Mouse (Mus musculus) heart, embryonic 12.5 days (tissue): ENCODE data around the gene Acadm. TPM values are rescaled to one million over a fixed set of nuclear protein-coding genes. Genes with fewer than 3 reads are reported as not detected.

Experiments used
- ATAC-seq: fragments of 200-750 bp; cut with Nextera tagmentation; 2 replicates; pipeline ENCODE4 v1.8.0; 2017; ENCODE audit warnings: moderate TSS enrichment, moderate library complexity; ENCODE audit not compliant: insufficient number of reproducible peaks, low FRiP score
- H3K27ac ChIP-seq: fragments of 300-500 bp; sonication (generic); 2 replicates; pipeline ENCODE4 v1.5.1; 2016; ENCODE audit warnings: mild to moderate bottlenecking, moderate library complexity; ENCODE audit not compliant: poor library complexity, severe bottlenecking
- H3K27me3 ChIP-seq: fragments of 300-500 bp; sonication (generic); replicated peaks from 2 replicates; pipeline ENCODE4 v1.6.1; 2016; ENCODE audit warnings: mild to moderate bottlenecking, moderate library complexity
- H3K36me3 ChIP-seq: fragments of 300-500 bp; sonication (generic); 2 replicates; pipeline ENCODE4 v1.6.1; 2016; ENCODE audit warnings: mild to moderate bottlenecking, moderate library complexity
- H3K4me1 ChIP-seq: fragments of 300-500 bp; sonication (generic); replicated peaks from 2 replicates; pipeline ENCODE4 v1.6.1; 2016; ENCODE audit warnings: mild to moderate bottlenecking
- H3K4me2 ChIP-seq: fragments of 300-500 bp; sonication (generic); 2 replicates; pipeline ENCODE4 v1.6.1; 2016; ENCODE audit warnings: mild to moderate bottlenecking, moderate library complexity
- H3K4me3 ChIP-seq: fragments of 300-500 bp; sonication (generic); 2 replicates; pipeline ENCODE4 v1.5.1; 2016; ENCODE audit warnings: mild to moderate bottlenecking
- H3K9ac ChIP-seq: fragments of 300-500 bp; sonication (generic); 2 replicates; pipeline ENCODE4 v1.6.1; 2016; ENCODE audit warnings: mild to moderate bottlenecking, moderate library complexity
- H3K9me3 ChIP-seq: fragments of 300-500 bp; sonication (generic); replicated peaks from 2 replicates; pipeline ENCODE4 v1.6.1; 2016; ENCODE audit warnings: mild to moderate bottlenecking, moderate library complexity
- WGBS: fragments of 180-500 bp; shearing (Covaris S2); methylation state at CpG from one replicate; pipeline ENCODE4 v1.1.7; 2016; 5-methylcytosine and 5-hydroxymethylcytosine counted together
- polyA plus RNA-seq: library from polyadenylated mRNA; unstranded; fragments of >200 nt; fragmentation: Nextera tagmentation; extraction: Ambion mirVana; gene quantifications from 2 replicates; pipeline ENCODE4 v1.2.1, GENCODE M21; 2016

Gene Acadm
- polyA plus RNA-seq, 1 experiment from 2014 or later, result 188 TPM

- Histone ChIP-seq H3K36me3 (peaks cover 45% of the 10 kb centered on the region), H3K27me3 (no peaks in the 10 kb centered on the region), H3K4me1 (peaks cover 34% of the 10 kb centered on the region), H3K4me2 (no peak overlapping the region), H3K4me3 (no peak overlapping the region), H3K9ac (no peak overlapping the region), H3K27ac (no peak overlapping the region), H3K9me3 (no peaks in the 10 kb centered on the region)
- ATAC-seq, result no peak
- 52% methylated on average over 8 of the region's 8 CpGs for WGBS
Measured at GRCm38 (mm10) chr3:153940021-153940420, 4.4 kb downstream of the Acadm start.

- no peak overlapping the region for H3K9ac ChIP-seq
- WGBS, result 89% methylated on average over 17 of the region's 17 CpGs
- no peaks in the 10 kb centered on the region for H3K27me3 ChIP-seq
- no peaks in the 10 kb centered on the region for H3K9me3 ChIP-seq
- ATAC-seq, result no peak
- no peak overlapping the region for H3K4me2 ChIP-seq
- peaks cover 70% of the 10 kb centered on the region for H3K36me3 ChIP-seq
- H3K4me1 ChIP-seq, result peaks cover 23% of the 10 kb centered on the region
- 0 out of 2 replicates have a peak overlapping the region, but pooled peaks have one; percentile 5 for H3K27ac ChIP-seq
- H3K4me3 ChIP-seq, result no peak overlapping the region
Measured at GRCm38 (mm10) chr3:153937116-153937810, 7.2 kb downstream of the Acadm start.

GRCm38 (mm10) chr3:153935878-153936277 is 8.6 kb downstream of the Acadm start:
- Histone ChIP-seq H3K4me3 (no peak overlapping the region), H3K27me3 (no peaks in the 10 kb centered on the region), H3K9ac (peak overlapping the region; percentile 27; the same call in 1 of the 2 replicates), H3K36me3 (peaks cover 75% of the 10 kb centered on the region), H3K9me3 (no peaks in the 10 kb centered on the region), H3K27ac (peak overlapping the region; percentile 98), H3K4me2 (peak overlapping the region; percentile 18; the same call in 1 of the 2 replicates), H3K4me1 (peaks cover 23% of the 10 kb centered on the region)
- 40% methylated on average over 9 of the region's 9 CpGs for WGBS
- peak; percentile 65 for ATAC-seq

GRCm38 (mm10) chr3:153932461-153932860 is 12.0 kb downstream of the Acadm start:
- no peak for ATAC-seq
- Histone ChIP-seq H3K9ac (no peak overlapping the region), H3K4me3 (no peak overlapping the region), H3K4me2 (no peak overlapping the region), H3K27me3 (no peaks in the 10 kb centered on the region), H3K9me3 (no peaks in the 10 kb centered on the region), H3K4me1 (peaks cover 16% of the 10 kb centered on the region), H3K36me3 (peaks cover 81% of the 10 kb centered on the region), H3K27ac (no peak overlapping the region)
- WGBS, result 86% methylated on average over 5 of the region's 5 CpGs

GRCm38 (mm10) chr3:153929526-153929925 is 14.9 kb downstream of the Acadm start:
- WGBS, result 91% methylated on average over 11 of the region's 11 CpGs
- ATAC-seq, result no peak
- no peak overlapping the region for H3K9ac ChIP-seq
- H3K4me3 ChIP-seq, result no peak overlapping the region
- H3K4me1 ChIP-seq, result no peaks in the 10 kb centered on the region
- no peak overlapping the region for H3K27ac ChIP-seq
- H3K36me3 ChIP-seq, result peaks cover 86% of the 10 kb centered on the region
- no peaks in the 10 kb centered on the region for H3K27me3 ChIP-seq
- no peak overlapping the region for H3K4me2 ChIP-seq
- H3K9me3 ChIP-seq, result no peaks in the 10 kb centered on the region

- Histone ChIP-seq H3K9me3 (no peaks in the 10 kb centered on the region), H3K27ac (no peak overlapping the region), H3K4me1 (no peaks in the 10 kb centered on the region), H3K4me2 (no peak overlapping the region), H3K36me3 (peaks cover 79% of the 10 kb centered on the region), H3K9ac (no peak overlapping the region), H3K27me3 (no peaks in the 10 kb centered on the region), H3K4me3 (no peak overlapping the region)
- WGBS, result 90% methylated on average over 7 of the region's 7 CpGs
- no peak for ATAC-seq
Measured at GRCm38 (mm10) chr3:153926333-153926732, 18.1 kb downstream of the Acadm start.

- H3K4me3 ChIP-seq, result no peak overlapping the region
- peaks cover 50% of the 10 kb centered on the region for H3K36me3 ChIP-seq
- ATAC-seq, result no peak
Measured at GRCm38 (mm10) chr3:153921147-153921910, 23.1 kb downstream of the Acadm start.

GRCm38 (mm10) chr3:153917200-153917599 is 27.2 kb downstream of the Acadm start:
- Histone ChIP-seq H3K27ac (no peak overlapping the region), H3K4me3 (no peak overlapping the region), H3K9me3 (no peaks in the 10 kb centered on the region), H3K9ac (no peak overlapping the region), H3K4me1 (peaks cover 3% of the 10 kb centered on the region; the same call in 1 of the 2 replicates), H3K36me3 (peaks cover 21% of the 10 kb centered on the region), H3K4me2 (no peak overlapping the region), H3K27me3 (no peaks in the 10 kb centered on the region)
- 29% methylated on average over 1 of the region's 1 CpGs for WGBS
- ATAC-seq, result no peak

More at GRCm38 (mm10) chr3:153921147-153921910, 23.1 kb downstream of the Acadm start:
- Histone ChIP-seq H3K27ac (no peak overlapping the region), H3K9me3 (no peaks in the 10 kb centered on the region), H3K4me2 (no peak overlapping the region), H3K27me3 (no peaks in the 10 kb centered on the region), H3K9ac (no peak overlapping the region), H3K4me1 (no peaks in the 10 kb centered on the region)
- 87% methylated on average over 10 of the region's 10 CpGs for WGBS

- Histone ChIP-seq H3K4me1 (peaks cover 33% of the 10 kb centered on the region), H3K36me3 (peaks cover 29% of the 10 kb centered on the region), H3K4me2 (peak overlapping the region; percentile 84), H3K27ac (peak overlapping the region; percentile 93), H3K9me3 (no peaks in the 10 kb centered on the region), H3K27me3 (no peaks in the 10 kb centered on the region), H3K4me3 (0 out of 2 replicates have a peak overlapping the region, but pooled peaks have one; percentile 90), H3K9ac (no peak overlapping the region)
- WGBS, result 42% methylated on average over 6 of the region's 6 CpGs
- ATAC-seq, result no peak
Measured at GRCm38 (mm10) chr3:153913510-153914243, 30.8 kb downstream of the Acadm start.

- ATAC-seq, result peak; percentile 96
- Histone ChIP-seq H3K36me3 (peaks cover 38% of the 10 kb centered on the region), H3K4me2 (peak within 1 kb of the TSS; percentile 84), H3K9ac (peak within 1 kb of the TSS; percentile 99), H3K9me3 (no peaks in the 10 kb centered on the region), H3K27me3 (no peaks in the 10 kb centered on the region), H3K4me1 (peaks cover 41% of the 10 kb centered on the region), H3K27ac (peak within 1 kb of the TSS; percentile 93), H3K4me3 (peak within 1 kb of the TSS; percentile 90)
- under 1% methylated on average over 65 of the region's 65 CpGs for WGBS
Measured at GRCm38 (mm10) chr3:153912546-153913509, 31.6 kb downstream of the Acadm start, which contains the start of gene Rabggtb. TSS of gene Rabggtb (minus strand) at chr3:153913009.
